Mouse (Mus musculus) common myeloid progenitor, adult 5-6 weeks (primary cell): Measurements from ENCODE around the gene Klf9. TPM values are rescaled to one million over a fixed set of nuclear protein-coding genes. Genes with fewer than 3 reads are reported as not detected.
A peak's percentile ranks its signal among the peaks of the same experiment; 100 is the strongest.

Experiments used
- ATAC-seq: replicated peaks from 2 replicates; pipeline ENCODE4 v1.8.0; 2016; ENCODE audit warnings: low read depth, mild to moderate bottlenecking, moderate TSS enrichment, inconsistent platforms; ENCODE audit not compliant: poor library complexity, severe bottlenecking
- total RNA-seq: library from RNA; stranded (forward); fragments of 200-1000, 187-1606 nt; gene quantifications from 2 replicates; pipeline ENCODE4 v1.2.3, GENCODE M21; 2017

Klf9 gene
- 10.8 and 14.9 TPM in 2 replicates for total RNA-seq

DNA sequence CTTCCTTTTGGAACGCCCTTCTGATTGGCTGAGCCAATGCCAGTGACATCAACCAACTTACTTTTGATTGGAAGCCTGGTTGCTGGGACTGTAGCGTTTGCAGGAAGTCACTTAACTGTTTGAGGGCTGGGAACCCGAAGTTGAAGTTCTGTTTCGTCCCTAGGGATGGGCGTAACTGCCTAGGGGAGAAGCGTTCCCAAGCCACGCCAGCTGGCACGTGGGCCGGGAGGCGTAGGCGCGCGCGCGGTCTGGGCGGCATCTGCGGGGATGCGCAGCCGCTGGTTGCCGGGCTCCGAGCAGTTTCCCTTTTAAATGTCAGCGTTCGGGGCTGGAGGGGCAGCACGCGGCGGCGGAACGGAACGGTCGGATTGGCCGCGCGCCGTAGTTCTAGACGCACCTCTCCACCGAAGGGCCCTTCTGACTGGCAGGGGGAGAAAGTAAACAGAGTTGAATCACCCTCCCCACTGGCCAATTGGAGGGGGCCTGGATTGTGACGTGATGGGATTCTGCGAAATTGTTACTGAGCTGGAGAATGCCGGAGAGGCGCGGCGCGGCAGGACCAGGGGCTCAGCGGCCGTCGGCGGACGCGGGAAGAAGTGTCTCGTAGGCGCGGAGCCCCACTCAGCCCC lies at the start of gene Klf9:
Klf9 (plus strand) TSS at position 538 of the 629 bp plus-strand sequence.
- peak; percentile 76 for ATAC-seq

DNA sequence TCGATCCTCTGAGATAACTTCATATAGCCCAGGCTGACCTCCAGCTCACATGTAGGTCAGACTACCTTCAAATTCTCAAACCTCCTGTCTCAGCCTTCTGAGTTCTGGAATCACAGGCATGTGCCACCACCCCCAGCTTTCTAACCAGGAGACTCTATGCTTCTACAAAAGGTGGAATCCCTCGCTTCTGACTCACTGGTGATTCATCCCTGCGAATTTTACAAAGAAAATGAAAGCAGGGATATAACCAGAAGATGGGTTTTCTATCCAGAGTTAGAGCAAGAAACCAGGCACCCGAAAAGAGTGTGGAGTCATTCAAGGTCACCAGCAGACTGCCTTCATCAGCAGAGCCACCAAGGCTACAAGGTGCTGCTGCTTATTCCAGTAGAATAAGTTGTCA lies 49.4 kb upstream of the Klf9 start:
- ATAC-seq = no peak

DNA sequence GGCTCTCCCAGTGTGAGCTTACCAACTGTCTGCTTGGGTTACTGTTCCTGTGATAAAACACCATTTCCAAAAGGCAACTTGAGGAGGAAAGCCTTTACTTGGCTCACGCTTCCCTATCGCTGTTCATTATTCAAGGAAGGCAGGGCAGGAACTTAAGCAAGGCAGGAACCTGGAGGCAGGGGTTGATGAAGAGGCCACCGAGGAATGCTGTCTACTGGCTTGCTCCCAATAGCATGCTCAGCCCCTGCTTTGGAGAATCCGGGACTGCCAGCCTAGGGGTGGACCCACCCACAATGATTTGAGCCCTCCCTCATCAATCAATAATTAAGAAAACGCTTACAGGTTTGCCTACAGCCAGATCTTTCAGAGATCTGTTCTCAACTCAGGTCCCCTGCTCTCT lies 47.5 kb upstream of the Klf9 start:
- no peak for ATAC-seq

GRCm38 (mm10) chr19:23094906-23095305 lies 46.1 kb upstream of the Klf9 start:
- ATAC-seq = no peak

- no peak for ATAC-seq
These were observed 34.2 kb upstream of the Klf9 start for GRCm38 (mm10) chr19:23106859-23107258.

GRCm38 (mm10) chr19:23107335-23107734 lies 33.7 kb upstream of the Klf9 start:
- no peak for ATAC-seq

DNA sequence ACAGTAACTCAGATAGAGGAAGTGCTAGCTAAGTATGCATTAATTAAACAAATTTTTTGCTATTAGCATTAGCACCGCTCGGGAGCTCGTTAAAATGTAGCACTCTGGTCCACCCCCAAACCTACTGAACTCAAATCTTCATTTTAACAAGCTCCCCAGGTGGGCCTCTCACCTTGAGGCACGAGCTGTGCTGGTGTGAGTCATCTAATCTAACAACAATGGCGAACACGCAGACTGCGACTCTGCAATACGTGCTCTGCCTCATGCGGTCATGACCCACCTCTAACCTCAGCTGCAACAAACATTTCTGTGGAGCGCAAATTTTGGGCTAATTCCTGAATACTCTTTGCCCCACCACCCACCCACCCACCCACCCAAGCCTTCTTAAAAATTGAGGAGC lies 19.2 kb upstream of the Klf9 start:
- ATAC-seq = no peak

GRCm38 (mm10) chr19:23124023-23124550 lies 16.9 kb upstream of the Klf9 start:
- ATAC-seq = no peak

DNA sequence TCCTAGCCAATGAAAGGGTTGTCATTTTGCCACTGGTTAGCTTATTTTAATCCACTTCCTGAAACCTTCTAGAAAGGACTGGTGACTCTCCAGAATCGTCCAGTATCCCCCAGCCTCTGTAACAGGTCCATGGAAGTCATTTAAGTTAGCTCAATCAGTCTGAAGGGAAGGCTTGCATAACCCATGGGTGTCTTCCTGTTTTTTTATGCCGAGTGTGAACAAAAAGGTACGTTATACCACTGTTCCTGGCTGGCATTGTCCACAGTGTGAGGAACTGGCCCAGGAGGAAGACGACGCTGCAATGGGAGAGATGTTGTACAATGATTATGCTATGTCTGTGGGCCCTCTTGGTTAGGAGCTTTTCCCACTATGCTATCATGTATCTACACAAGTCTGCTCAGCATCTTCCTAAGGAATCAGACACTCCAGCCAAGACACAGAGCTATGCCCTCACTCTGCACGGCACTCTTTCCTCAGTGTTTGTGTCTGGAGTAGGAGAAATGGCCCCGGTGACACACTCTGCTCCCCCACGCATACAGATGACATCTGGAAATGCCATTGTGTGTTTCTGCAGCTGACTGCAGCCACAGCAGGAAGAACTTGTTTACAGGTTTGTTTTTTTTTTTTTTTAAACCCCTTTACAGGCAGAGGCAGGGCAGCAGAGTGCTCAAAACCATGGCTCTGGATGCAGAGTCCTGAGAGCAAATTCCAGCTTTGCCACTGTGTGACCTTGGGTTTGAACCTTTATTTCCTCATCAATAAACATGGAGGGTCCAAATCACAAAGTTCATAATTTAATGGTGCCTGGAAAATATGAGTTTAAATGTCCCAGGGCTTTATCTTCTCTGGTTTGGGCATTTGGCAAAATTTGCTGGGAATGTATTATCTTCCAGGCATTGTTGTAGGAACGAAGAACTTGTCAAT lies 15.5 kb upstream of the Klf9 start:
- peak; percentile 71 for ATAC-seq

DNA sequence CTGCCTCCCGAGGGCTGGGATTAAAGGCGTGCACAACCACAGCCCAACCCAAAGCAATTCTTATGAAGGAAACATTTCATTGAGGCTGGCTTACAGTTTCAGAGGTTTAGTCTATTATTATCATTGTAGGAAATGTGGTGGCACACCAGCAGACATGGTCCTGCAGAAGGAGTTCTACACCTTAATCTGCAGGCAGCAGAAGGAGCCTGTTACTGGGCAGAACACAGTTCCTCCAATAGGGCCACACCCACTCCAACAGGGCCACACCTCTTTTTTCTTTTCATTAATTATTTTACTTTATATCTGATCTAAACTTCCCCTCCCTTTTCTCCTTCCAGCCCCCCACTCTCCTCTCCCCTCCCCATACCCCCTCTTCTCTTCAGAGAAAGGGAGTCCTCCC lies 11.1 kb upstream of the Klf9 start:
- ATAC-seq = no peak

DNA sequence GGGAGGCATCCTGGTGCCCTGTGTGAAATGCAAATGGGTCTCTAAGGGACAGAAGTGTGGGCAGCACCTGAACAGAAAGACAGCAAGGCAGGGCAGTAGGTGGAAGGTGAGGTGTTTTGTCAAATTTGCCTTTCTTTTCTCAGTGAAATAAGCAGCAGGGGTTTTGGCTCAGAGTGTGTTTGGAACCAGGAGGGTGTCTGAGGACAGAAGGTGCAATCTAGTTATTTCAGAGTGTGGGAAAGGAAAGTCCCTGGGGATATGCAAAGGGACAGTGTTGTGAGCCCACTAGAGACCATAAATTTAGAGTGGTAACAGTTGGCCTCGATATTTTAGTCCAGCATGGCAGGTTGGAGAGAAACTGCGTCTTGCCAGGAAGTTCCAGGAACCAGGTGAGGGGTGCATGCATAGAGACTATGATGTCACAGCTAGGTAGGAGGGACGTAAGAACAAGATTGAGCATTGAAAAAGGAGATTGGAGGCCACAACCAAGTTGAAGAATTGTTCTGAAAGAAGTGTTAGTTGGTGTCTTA lies 8.9 kb upstream of the Klf9 start:
- ATAC-seq = no peak

DNA sequence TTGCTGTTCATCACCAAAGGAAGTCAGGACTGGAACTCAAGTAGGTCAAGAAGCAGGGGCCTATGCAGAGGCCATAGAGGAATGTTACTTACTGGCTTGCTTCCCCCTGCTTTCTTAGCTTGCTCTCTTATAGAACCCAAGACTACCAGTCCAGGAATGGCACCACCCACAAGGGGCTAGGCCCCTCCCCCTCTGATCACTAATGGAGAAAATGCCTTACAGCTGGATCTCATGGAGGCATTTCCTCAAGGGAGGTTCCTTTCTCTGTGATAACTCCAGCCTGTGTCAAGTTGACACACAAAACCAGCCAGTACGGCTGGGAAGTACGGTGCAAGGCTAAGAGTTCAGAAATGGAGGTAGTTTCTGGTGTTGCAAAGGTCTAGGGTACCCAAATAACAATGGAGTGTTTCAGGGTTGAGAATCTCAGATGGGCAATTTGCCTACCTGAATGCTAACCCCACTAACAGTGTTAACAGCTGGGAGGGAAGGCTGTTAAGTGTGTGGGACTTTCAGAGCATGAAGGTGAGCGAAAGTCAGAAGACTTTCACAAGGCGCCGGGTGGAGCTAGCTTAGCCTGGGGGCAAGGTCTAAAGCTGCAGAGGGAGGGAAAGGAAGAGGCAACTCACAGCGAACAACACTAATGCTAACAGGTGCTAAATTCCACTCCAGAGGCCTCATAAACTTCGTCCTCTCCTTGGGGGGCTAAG lies 8.2 kb upstream of the Klf9 start:
- ATAC-seq = no peak

- no peak for ATAC-seq
These were observed 7.5 kb upstream of the Klf9 start for GRCm38 (mm10) chr19:23133427-23134094.

GRCm38 (mm10) chr19:23134095-23134440 lies 7.0 kb upstream of the Klf9 start:
- ATAC-seq = peak; percentile 33

GRCm38 (mm10) chr19:23134441-23135301 lies 6.4 kb upstream of the Klf9 start:
- peak; percentile 53 for ATAC-seq

DNA sequence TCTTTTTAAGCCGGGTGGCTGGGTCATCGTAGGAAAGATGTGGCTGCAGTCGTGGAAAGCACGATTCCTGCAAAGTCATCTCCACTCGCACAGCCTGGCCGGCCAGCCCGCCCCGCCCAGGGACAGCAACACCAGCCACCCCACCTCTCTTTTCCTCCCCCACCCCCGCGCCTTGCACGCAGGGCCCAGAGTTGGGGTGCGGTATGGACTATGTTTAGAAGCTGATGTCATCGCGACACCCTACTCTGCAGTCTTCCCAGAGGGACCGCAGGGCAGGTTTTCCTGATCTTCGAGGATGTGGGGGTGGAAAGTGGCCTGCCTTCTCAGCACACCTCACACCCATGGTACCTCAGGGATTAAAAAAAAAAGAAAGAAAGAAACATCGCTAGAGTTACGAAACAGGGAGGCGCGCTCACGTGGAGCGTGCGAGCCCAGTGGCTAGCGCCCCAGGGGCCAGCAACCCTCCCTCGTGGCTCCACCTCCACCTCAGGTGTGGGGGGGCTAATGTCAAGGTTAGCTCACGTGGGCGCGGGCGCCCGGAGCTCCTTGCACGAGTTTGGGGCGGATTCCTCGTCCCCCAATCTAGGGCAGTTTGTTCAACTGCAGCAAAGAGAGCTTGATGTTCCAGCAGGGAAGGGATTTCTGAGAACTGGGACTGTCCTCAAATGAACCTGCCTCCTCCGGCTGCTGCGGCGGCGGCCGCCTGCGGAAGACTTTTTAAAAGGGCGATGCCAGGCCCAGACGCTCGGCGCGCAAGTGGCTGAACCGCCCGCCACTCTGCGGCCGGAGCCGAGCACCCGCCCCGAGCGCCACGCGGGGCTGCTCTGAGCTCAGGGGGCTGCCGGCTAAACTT lies 5.5 kb upstream of the Klf9 start:
- ATAC-seq = peak; percentile 34

DNA sequence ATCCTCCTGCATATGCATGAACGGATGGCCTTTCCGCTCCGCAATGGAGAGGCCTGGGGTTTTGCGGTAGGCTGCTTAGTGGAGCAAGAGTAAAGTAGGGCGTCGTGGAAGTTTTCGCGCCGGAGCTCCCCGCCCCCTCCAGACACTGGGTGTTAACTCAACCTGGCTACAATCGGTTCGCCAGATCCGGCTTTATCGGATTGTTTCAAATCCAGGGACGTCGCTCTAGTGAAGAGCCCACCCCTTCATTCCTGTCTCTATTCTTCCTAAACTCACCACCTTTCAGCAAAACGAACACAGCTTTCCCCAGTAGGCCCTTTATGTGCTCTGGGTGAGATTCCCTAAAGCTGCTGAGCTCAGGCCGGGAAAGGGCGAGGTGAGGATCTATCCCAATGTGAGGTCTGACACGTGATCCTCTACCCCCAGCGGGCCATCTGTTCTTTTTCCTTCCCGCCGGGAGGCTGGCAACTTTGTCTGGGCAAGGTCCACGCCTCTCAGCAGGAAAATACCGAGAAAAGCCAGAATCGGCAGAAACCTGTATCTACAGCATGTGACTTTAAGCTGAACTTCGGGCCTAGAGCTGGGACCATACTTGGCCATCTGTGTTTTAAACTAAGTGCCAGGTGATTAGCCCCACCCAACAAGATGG lies 4.7 kb upstream of the Klf9 start:
- ATAC-seq = no peak

DNA sequence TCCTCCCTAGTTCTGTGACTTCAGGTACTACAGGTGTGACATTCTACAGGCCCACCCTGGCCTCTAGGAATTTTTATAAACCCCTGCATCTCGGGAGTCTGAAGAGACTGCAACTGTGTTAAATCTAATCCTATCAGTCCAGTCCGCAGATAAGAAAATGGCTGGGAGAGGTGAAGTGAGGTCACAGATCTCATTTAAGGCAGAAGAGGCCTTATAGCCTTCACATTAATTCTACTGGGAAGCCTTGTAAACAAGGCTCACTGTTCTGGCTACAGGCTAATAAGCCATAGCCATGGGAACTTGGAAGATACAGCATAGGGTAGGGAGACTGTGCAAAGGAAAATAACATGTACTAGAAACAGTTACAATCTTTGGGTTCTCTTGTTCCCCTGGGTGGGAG lies 3.7 kb upstream of the Klf9 start:
- ATAC-seq = no peak
